Mouse (Mus musculus): ENCODE results near the gene Rhox3h.
"Not testable (repeated sequence)": the region's sequence is repeated elsewhere in the genome, so short reads cannot be mapped to it uniquely, and the experiment has no call there.

The Rhox3h gene

DNA sequence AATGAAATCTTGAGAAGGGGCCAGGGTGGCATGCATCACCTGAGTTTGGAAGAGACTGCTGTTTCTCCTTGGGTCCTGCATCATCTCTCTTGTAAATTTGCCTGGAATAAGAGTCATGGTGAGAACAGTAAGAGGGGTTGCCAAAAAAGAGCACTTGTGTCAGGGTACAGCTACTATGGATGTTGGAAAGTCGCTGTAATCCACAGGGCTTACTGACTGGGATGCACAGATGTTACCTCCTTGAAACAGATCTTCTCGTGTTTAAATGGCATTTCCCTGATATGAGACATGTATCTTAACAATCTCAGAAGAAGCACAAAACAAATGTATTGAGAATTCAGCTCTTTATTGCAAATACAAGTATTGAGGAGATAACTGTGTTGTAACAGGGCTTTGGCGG, at the start of gene Rhox3h:
Gene Rhox3h, minus strand, starts transcription at position 101 of the 400 bp plus-strand sequence.
- not testable (repeated sequence) for DNase-seq

- no peak for DNase-seq
Measured at GRCm38 (mm10) chrX:37701821-37702387, 33.3 kb upstream of the Rhox3h start.

GRCm38 (mm10) chrX:37692261-37692660, 23.7 kb upstream of the Rhox3h start:
- no peak for DNase-seq

GRCm38 (mm10) chrX:37683031-37683715, 14.6 kb upstream of the Rhox3h start:
- no peak for DNase-seq

DNA sequence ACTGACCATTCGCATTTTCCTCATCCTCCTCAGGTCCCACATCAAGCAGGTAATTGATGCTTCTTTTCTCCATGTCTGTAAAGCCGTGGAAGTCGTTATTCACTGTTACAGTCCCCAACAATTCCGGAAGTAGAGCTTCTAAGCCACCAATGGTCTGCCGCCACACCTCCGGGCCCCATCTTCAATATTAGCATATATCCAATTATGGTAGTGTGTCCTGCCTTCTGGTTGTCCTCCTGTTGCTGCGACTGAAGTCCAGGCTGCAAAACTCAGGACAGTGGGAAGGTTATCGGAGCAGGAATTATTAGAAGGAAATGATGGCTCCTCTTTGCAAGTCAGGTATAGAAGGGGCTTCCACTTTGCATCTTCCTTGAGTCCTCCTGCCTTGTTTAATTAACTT, 4.6 kb upstream of the Rhox3h start, which contains the start of gene Rhox2h:
Gene Rhox2h, minus strand, starts transcription at position 101 of the 400 bp plus-strand sequence.
- DNase-seq = not testable (repeated sequence)

GRCm38 (mm10) chrX:37651227-37651626, 17.3 kb downstream of the Rhox3h start, which contains the start of gene Rhox4g:
Gene Rhox4g, minus strand, starts transcription at chrX:37651327.
- DNase-seq = not testable (repeated sequence)

DNA sequence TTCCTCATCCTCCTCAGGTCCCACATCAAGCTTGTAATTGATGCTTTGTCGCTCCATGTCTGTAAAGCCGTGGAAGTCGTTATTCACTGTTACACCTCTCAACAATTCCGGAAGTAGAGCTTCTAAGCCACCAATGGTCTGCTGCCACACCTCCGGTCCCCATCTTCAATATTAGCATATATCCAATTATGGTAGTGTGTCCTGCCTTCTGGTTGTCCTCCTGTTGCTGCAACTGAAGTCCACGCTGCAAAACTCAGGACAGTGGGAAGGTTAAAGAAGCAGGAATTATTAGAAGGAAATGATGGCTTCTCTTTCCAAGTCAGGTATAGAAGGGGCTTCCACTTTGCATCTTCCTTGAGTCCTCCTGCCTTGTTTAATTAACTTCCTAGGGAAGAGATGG, 25.2 kb downstream of the Rhox3h start, which contains the start of gene Rhox2g:
Gene Rhox2g, minus strand, starts transcription at position 101 of the 400 bp plus-strand sequence.
- not testable (repeated sequence) for DNase-seq

DNA sequence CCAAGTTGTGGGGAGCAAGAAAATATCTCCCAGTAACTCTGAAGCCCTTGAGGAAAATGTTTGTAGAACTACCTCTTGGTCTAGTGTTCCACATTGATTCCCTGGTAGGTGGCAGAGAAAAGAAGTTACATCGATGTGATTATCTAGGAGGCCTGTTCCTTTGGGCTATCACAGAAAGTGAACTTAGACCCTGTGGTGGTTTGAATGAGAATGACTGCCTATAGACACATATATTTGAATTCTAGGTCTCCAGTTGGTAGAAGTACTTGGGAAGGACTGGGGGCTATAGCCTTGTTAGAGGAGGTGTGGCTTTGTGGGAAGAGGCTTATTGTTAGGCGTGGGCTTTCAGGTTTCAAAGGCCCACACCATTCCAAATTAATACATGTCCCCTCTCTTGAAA, 40.1 kb downstream of the Rhox3h start, which contains the start of gene Rhox3g:
Gene Rhox3g, minus strand, starts transcription at position 101 of the 400 bp plus-strand sequence.
- DNase-seq = not testable (repeated sequence)
